Mouse (Mus musculus) Patski (cell line): Measurements from ENCODE around the gene 7530416G11Rik. TPM values are rescaled to one million over a fixed set of nuclear protein-coding genes. Genes with fewer than 3 reads are reported as not detected.

Source experiments
- ATAC-seq: fragments of 100-300 bp; one replicate; pipeline ENCODE4 v1.8.0; 2021
- CTCF ChIA-PET: fragments of 350-600 bp; sonication (Branson Sonifier 250); formaldehyde crosslinking; loops from one replicate; lab custom pipeline; 2022; ENCODE audit warnings: inconsistent platforms; lab: Charles Lee
- POLR2A ChIA-PET: fragments of 350-600 bp; sonication (Branson Sonifier 250); formaldehyde crosslinking; loops from one replicate; lab custom pipeline; 2022; ENCODE audit warnings: antibody characterized with exemption, inconsistent platforms; lab: Charles Lee
- DNase-seq: peaks from one replicate; pipeline ENCODE4 v3.0.0-alpha.2; 2011; ENCODE audit warnings: low read depth, low spot score
- H3K27me3 ChIP-seq: fragments of 371-371 bp; one replicate; pipeline ENCODE4 v1.5.1; 2021
- CTCF ChIP-seq: fragments of 100-300 bp; IDR thresholded peaks from one replicate; pipeline ENCODE4 v1.5.1; 2021
- in situ Hi-C: fragments of 300-500 bp; cut with MboI; formaldehyde crosslinking; loops from 3 replicates; pipeline ENCODE4 v1.11.1; 2018; ENCODE audit warnings: low pct_unique_long_range_greater_than_20kb, mixed read lengths
- polyA plus RNA-seq: library from polyadenylated mRNA; unstranded; gene quantifications from one replicate; pipeline ENCODE4 v1.2.3, GENCODE M21; 2021

Gene 7530416G11Rik
- polyA plus RNA-seq, 1 experiment from 2014 or later: not detected

GRCm38 (mm10) chr15:85463027-85463790 is 39.8 kb downstream of the 7530416G11Rik start:
- ATAC-seq: no peak
- no peak for DNase-seq
- no peak for TF ChIP-seq CTCF
- in situ Hi-C loops: no loop called here
- H3K27me3 ChIP-seq: no peaks in the 10 kb centered on the region
- ChIA-PET POLR2A (no interaction called here), CTCF (interaction anchor here (1.6 kb wide), 1 partner anchor 31 kb away, joined by 3 read pairs; no protein-coding TSS in a partner anchor)

- in situ Hi-C loops: no loop called here
- ChIA-PET CTCF (no interaction called here), POLR2A (no interaction called here)
- no peak for ATAC-seq
- no peak for TF ChIP-seq CTCF
- no peak for DNase-seq
- H3K27me3 ChIP-seq: no peaks in the 10 kb centered on the region
Measured at GRCm38 (mm10) chr15:85462138-85462537, 40.9 kb downstream of the 7530416G11Rik start.

- ATAC-seq (no peak), DNase-seq (no peak)
- in situ Hi-C loops: no loop called here
- no peak for TF ChIP-seq CTCF
- POLR2A ChIA-PET: no interaction called here
- CTCF ChIA-PET: interaction anchor here (1.2 to 2.5 kb wide), 2 partner anchors 18 to 65 kb away, joined by 3 to 6 read pairs; no protein-coding TSS in a partner anchor
- no peaks in the 10 kb centered on the region for H3K27me3 ChIP-seq
Measured at GRCm38 (mm10) chr15:85461541-85461940, 41.5 kb downstream of the 7530416G11Rik start.

- DNase-seq (no peak), ATAC-seq (no peak)
- ChIA-PET CTCF (interaction anchor here (1.0 kb wide), 1 partner anchor 31 kb away, joined by 3 read pairs; no protein-coding TSS in a partner anchor), POLR2A (interaction anchor here (1.0 kb wide), 1 partner anchor 14 kb away, joined by 3 read pairs; no protein-coding TSS in a partner anchor)
- in situ Hi-C loops: no loop called here
- TF ChIP-seq CTCF: no peak
- no peaks in the 10 kb centered on the region for H3K27me3 ChIP-seq
Measured at GRCm38 (mm10) chr15:85458631-85459082, 44.4 kb downstream of the 7530416G11Rik start.

GRCm38 (mm10) chr15:85457838-85458237 is 45.2 kb downstream of the 7530416G11Rik start:
- DNase-seq (no peak), ATAC-seq (no peak)
- TF ChIP-seq CTCF: no peak
- ChIA-PET CTCF (no interaction called here), POLR2A (no interaction called here)
- no peaks in the 10 kb centered on the region for H3K27me3 ChIP-seq
- in situ Hi-C loops: no loop called here

- in situ Hi-C loops: no loop called here
- CTCF ChIA-PET: interaction anchor here (1.1 kb wide), 1 partner anchor 36 kb away, joined by 3 read pairs; no protein-coding TSS in a partner anchor
- no peaks in the 10 kb centered on the region for H3K27me3 ChIP-seq
- ATAC-seq (no peak), DNase-seq (no peak)
- POLR2A ChIA-PET: no interaction called here
- TF ChIP-seq CTCF: no peak
Measured at GRCm38 (mm10) chr15:85456891-85457290, 46.1 kb downstream of the 7530416G11Rik start.

- in situ Hi-C loops: no loop called here
- no peak for ATAC-seq
- no peak for DNase-seq
- no peak for TF ChIP-seq CTCF
- CTCF ChIA-PET: no interaction called here
- no peaks in the 10 kb centered on the region for H3K27me3 ChIP-seq
- POLR2A ChIA-PET: no interaction called here
Measured at GRCm38 (mm10) chr15:85446652-85447051, 56.4 kb downstream of the 7530416G11Rik start.

Other genes starting within 250 kb of the 7530416G11Rik start
- 224 TPM for gene Atxn10, start 167.0 kb downstream of the 7530416G11Rik start, polyA plus RNA-seq
- 133 TPM for gene Wnt7b, start 79.2 kb upstream of the 7530416G11Rik start, polyA plus RNA-seq
- 4.7 TPM for gene Ppara, start 231.8 kb upstream of the 7530416G11Rik start, polyA plus RNA-seq